Comparison of ENCODE assay signal across 21 mouse cellular contexts in genomic region chr6:95613228-95613627, GRCm38 (mm10).
"Had no signal": no experiment of that assay in that cellular context is flagged by ENCODE, and none has a peak within 500 bp of the region (broad histone marks: within the 10 kb centered on the region; RNA-seq: fewer than 3 reads in every experiment).

No protein-coding gene starts in this region.

- H3K4me3 ChIP-seq: kidney, embryonic 15.5 days; lung, embryonic 15.5 days; megakaryocyte, embryonic 14.5 days; midbrain, embryonic 10.5 days; midbrain, embryonic 13.5 days; myocyte; neural tube, embryonic 13.5 days had no signal

- H3K9me3 ChIP-seq: kidney, embryonic 15.5 days; lung, embryonic 15.5 days; megakaryocyte, embryonic 14.5 days; midbrain, embryonic 10.5 days; midbrain, embryonic 13.5 days; neural tube, embryonic 13.5 days had no signal

- H3K4me2 ChIP-seq: kidney, embryonic 15.5 days; lung, embryonic 15.5 days; midbrain, embryonic 13.5 days; neural tube, embryonic 13.5 days had no signal

- H3K9ac ChIP-seq: kidney, embryonic 15.5 days; liver, embryonic 14.5 days; lung, embryonic 15.5 days; midbrain, embryonic 13.5 days; neural tube, embryonic 13.5 days had no signal

- H3K27me3 ChIP-seq: kidney, embryonic 15.5 days; lung, embryonic 15.5 days; megakaryocyte, embryonic 14.5 days; midbrain, embryonic 13.5 days; neural tube, embryonic 13.5 days had no signal

- ATAC-seq: midbrain, embryonic 13.5 days; midbrain, embryonic 16.5 days had no signal

- DNase-seq: kidney, postnatal 10 days; kidney, postnatal 36 days; layer of hippocampus, postnatal 36 days; left cerebral cortex, postnatal 4 days; lung, adult 18-20 months; lung, postnatal 10 days; lung, postnatal 36 days; retina, postnatal 1 day; right cerebral cortex, postnatal 25 days; spleen, adult 18-20 months; thymus, adult 18-20 months; thymus, postnatal 36 days had no signal

- H3K4me1 ChIP-seq: kidney, embryonic 15.5 days; lung, embryonic 15.5 days; midbrain, embryonic 10.5 days had no signal

- H3K27ac ChIP-seq: kidney, embryonic 15.5 days; liver, embryonic 14.5 days; lung, embryonic 15.5 days; midbrain, embryonic 10.5 days; midbrain, embryonic 13.5 days; neural tube, embryonic 13.5 days had no signal

- H3K36me3 ChIP-seq: kidney, embryonic 15.5 days; lung, embryonic 15.5 days; midbrain, embryonic 10.5 days; midbrain, embryonic 13.5 days; neural tube, embryonic 13.5 days had no signal
